Mouse (Mus musculus) kidney, adult 18-20 months (tissue): ENCODE results near the gene Bpifb4.

ENCODE experiments used
- DNase-seq: peaks from one replicate; pipeline ENCODE4 v3.0.0; 2021

Bpifb4 gene

DNA sequence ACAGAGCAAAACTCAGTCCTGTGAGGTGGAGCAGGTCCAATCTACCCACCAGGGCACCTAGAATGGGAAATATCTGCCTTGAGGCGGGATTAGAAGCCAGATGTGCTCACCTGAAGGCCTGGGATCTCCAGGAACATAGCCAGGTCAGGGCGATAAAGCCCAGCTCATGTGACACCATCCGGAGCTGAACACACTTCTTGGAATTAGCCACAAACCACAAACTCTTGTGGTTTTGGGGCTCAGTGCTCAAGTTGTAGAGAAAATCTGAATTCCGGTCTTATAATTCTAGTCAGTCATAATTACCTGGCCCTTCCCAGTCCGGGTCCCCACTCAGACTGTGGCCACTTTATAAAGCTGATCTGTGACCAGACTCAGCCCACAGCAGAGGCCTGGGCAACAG lies at the start of gene Bpifb4:
Gene Bpifb4 (plus strand): TSS at position 370 of the 400 bp plus-strand sequence.
- DNase-seq, result no peak

GRCm38 (mm10) chr2:153899111-153899510 lies 38.9 kb upstream of the Bpifb4 start:
- DNase-seq, result no peak

GRCm38 (mm10) chr2:153900088-153900487 lies 37.9 kb upstream of the Bpifb4 start, which contains the start of gene Bpifb6:
TSS of gene Bpifb6 (plus strand) at chr2:153900388.
- DNase-seq, result no peak

DNA sequence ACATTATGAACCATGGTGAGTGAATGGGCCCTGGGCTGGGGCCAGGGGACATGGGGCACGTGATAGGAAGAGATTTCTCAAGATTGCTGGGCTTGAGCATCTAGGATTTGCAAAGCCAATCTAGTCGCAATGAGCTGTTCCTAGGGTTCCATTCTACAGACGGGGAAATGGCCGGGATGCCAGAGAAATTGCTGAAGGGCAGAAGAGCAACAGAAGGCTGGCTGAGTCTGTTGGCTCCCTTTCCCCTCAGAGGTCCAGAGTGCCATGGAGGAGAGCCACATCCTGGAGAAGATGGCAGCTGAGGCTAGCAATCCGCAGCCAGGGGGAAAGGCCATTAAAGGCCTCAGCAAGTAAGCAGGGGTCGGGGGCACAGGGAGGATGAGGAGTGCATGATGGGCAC lies 35.3 kb upstream of the Bpifb4 start:
- no peak for DNase-seq

DNA sequence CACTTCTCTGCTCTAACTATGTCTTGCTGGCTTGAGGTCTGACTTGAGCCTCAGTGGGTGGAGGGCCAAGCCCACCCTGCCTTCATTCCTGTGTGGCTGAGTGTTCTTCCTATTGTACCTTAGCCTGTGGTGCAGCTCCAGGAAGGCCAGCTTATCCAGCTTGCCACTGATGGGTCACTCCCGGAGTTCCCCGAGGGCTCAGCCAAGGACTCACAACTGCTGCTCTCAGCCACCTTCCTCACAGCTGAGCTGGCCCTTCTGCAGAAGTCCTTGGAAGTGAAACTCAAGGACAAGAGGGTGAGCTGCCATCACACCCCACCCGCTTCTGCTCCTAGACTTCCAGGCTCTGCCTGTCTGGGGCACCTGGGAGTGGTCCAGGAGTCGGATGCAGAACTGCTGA lies 31.4 kb upstream of the Bpifb4 start:
- no peak for DNase-seq

DNA sequence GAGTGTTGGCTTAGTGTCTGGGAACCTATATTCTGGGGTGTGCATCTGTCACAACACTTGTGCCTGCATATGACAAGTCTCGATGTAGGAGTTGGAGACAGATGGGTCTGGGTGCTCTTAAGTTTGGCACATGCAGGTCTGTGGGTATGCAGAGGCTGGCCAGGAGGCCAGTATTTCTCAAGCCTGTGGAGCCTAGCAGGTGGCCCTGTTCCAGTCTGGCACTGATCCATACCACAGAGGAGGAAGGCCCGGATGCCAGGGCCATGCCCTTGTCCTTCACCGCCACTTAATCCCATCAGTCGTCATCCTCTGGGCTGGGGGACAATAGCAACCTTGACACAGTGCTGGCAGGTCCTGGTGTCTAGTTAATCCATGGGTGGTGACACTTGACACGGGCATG lies 23.9 kb upstream of the Bpifb4 start:
- DNase-seq, result peak; percentile 14

GRCm38 (mm10) chr2:153917930-153918329 lies 20.1 kb upstream of the Bpifb4 start, which contains the start of gene Bpifb3:
TSS of gene Bpifb3 (plus strand) at chr2:153918230.
- DNase-seq, result no peak

GRCm38 (mm10) chr2:153921246-153921645 lies 16.8 kb upstream of the Bpifb4 start:
- DNase-seq, result no peak

- peak; percentile 40 for DNase-seq
Observed at GRCm38 (mm10) chr2:153929871-153930413, 8.1 kb upstream of the Bpifb4 start.

DNA sequence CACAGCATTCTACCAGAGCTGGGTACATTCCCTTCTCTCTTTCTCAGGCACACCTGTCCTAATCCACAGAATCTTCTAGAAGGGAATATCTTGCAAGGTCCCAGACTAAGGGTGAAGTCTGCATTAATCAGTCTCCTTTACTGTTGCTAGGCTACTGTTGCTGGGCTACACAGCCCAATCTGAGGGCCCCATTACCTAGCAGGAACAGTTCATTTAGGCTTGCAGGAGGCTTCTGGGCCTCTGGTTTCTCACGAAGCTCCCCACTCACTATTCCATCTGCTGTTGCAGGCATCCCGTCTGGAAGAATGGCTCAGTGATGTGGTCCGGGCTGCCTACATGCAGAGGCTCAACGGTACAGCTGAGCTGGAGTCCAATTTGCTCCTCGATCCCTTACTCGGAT lies 6.9 kb upstream of the Bpifb4 start:
- DNase-seq, result no peak

- DNase-seq, result no peak
Observed at GRCm38 (mm10) chr2:153933311-153933710, 4.7 kb upstream of the Bpifb4 start.

- no peak for DNase-seq
Observed at GRCm38 (mm10) chr2:153935348-153935747, 2.7 kb upstream of the Bpifb4 start.

DNA sequence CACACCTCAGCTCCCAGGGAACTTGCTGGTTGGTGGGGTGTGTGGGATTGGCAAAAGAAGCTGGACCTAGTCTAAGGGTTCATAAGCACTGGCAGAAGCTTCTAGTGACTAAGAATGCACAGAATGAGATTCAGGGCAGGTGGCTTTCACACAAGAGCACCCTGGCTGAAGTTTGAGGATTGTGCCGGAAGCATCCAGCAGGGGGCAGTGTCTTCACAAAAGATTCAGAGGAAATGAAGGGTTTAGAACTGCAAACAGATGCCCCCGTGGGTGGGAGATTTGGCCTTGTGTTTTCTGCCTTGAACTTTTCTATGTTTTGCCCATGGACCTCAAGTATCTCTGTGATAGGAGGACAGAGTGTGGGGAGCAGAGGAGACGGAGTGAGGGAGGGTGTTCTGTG lies 5.5 kb downstream of the Bpifb4 start:
- DNase-seq, result peak; percentile 59

GRCm38 (mm10) chr2:153944567-153944966 lies 6.6 kb downstream of the Bpifb4 start:
- no peak for DNase-seq

DNA sequence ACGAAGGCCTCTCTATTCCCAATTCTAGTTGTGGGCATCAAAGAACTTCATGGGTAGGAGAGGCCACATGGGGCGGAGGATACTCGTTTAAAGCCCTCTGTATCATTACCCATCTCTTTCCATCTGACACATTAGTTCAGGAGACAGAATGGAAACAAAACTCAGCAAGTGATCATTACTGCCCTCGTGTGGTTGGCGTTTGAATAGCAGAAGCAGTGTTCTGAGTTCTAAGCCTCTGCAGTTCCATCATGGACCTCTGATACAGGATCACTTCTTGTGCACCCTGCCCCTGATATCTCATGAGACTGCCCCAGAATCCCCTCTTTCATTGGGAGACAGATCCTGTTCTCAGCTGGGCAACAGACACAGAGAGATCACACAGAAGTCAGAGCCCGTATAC lies 14.9 kb downstream of the Bpifb4 start:
- peak; percentile 67 for DNase-seq

- DNase-seq, result peak; percentile 13
Observed at GRCm38 (mm10) chr2:153953836-153954235, 15.8 kb downstream of the Bpifb4 start.

GRCm38 (mm10) chr2:153962821-153963331 lies 24.9 kb downstream of the Bpifb4 start:
- DNase-seq, result no peak

DNA sequence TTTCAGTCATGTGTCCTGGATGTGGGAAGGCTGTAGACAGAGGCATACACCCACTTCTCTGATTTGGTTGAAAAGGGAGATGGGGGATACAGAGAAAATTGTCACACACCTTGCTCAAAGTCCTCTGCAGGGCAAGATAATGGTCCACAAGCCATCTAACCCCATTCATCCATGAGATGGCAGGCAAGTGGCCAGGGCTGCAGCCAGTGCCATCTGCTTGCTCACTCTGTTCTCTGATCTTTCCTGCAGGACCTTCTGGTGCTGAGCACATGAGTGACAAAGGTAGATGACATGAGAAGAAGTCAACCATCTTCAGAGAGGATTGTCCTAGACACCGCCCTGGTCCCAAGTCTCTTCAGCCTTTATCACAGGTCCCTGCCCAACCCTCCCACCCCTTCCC lies 25.3 kb downstream of the Bpifb4 start:
- DNase-seq, result no peak

GRCm38 (mm10) chr2:153970221-153970620 lies 32.2 kb downstream of the Bpifb4 start:
- DNase-seq, result no peak

DNA sequence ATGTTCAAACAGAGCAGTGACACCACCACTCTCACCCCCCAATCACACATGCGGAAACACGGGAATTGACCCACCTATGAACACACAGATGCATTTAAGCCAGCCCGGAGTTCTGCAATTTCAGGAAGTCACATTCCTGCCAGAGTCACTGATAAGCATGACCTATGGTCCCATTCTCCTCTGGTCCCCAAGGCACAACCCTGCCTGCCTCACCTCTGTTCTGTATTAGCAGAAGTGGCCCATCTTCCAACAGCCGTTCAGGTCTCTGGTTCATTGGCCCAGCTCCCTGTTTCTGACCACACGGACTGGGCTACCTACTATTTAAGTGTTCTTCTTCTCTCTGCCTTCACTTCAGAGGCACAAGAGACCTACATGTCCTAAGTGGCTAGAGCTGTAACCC lies 36.6 kb downstream of the Bpifb4 start, which contains the start of gene Bpifa6:
Gene Bpifa6 (plus strand): TSS at position 364 of the 400 bp plus-strand sequence.
- DNase-seq, result no peak

DNA sequence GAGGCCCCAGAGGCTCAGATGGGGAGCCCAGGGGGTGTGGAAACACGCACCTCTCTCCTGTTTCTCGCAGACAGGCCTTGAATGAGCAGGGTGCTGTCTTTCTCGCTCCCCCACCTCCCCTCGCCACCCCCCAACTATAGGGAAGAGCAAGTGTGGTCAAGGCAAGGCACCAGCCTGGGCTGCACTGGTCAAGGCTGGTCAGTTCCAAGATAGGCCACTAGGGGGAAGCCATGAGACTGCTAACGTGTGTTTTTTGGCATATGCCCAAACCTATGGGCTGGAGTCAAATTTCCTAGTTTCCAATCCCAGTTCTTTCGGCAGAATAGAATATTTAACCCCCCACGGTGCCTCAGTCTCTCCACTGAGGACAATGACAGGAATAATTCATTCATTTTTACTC lies 57.8 kb downstream of the Bpifb4 start:
- peak; percentile 83 for DNase-seq

DNA sequence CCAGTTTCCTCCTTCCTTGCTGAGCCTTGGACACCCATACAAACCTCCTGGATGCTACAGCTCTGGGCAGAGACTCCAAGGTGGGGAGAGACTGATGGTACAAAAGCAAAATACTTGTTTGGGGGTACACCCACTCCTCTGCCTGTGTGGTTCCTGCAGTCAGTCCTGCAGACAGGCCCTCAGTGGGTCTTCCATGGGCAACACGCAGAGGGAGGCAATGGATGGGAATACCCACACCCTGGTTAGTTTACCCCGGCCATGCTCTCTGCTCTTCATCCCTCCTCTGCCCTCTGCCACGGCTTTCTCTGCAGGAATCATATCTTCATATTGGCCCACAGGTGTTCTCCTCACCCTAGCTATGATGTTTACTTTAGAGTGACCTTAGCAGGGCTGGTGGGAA lies 62.5 kb downstream of the Bpifb4 start:
- DNase-seq, result no peak

GRCm38 (mm10) chr2:154001056-154001455 lies 63.0 kb downstream of the Bpifb4 start:
- no peak for DNase-seq

DNA sequence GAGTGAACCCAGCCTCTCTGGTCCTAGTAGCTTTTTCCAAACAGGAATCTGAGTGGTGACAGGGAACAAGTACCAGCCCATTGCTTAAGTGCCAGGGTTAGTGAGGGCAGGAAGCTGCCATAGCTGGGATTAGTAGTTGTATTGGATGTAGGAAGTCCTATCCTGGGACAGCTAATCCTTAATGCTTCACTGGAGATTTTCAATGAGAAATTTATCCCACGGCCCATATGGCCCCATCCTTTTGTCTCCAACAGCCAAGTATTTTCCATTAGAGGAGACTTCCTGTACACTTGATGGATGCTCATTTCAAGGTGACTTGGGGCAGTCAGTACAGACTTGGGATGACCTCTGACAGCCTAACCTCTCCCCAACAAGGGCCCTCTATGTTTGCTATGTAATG lies 66.4 kb downstream of the Bpifb4 start:
- DNase-seq, result no peak

DNA sequence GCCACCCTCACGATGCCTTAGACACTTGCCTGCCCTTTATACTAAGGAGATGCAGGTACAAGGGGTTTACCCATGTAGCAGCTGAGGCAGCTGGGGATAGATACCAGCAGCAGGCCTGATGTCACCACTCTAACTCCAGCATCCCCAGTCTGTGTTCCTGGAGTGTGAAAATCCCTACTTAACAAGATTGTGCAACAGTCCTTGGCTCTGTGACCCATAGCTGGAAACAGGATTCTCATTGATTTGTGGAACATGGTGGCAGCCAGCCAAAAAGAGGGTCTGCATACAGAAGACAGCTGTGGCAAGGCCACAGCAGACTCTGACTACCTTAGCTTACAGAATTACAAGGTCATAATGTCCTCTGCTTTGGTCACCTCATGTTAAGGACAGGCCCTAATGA lies 67.1 kb downstream of the Bpifb4 start:
- DNase-seq, result no peak
